Mouse (Mus musculus) lung, postnatal 0 days (tissue): ENCODE measurements at regions not wholly inside any gene's neighbourhood (a gene's known extent, or its start where the extent isn't known, plus 50 kb on each side); places are given as distances from the start of the nearest gene placed in this dataset.

Experiments
- ATAC-seq: fragments of 200-750 bp; cut with Nextera tagmentation; 2 replicates; pipeline ENCODE4 v1.8.0; 2017; ENCODE audit warnings: moderate library complexity
- DNase-seq: peaks from one replicate; pipeline ENCODE4 v3.0.0-alpha.2; 2016; ENCODE audit warnings: low spot score
- H3K27ac ChIP-seq: fragments of 300-500 bp; sonication (generic); 2 replicates; pipeline ENCODE4 v1.5.1; 2014; ENCODE audit warnings: antibody characterized with exemption, mild to moderate bottlenecking, low read length, mixed read lengths
- H3K27me3 ChIP-seq: fragments of 300-500 bp; sonication (generic); replicated peaks from 2 replicates; pipeline ENCODE4 v1.6.1; 2014; ENCODE audit warnings: low read length, mixed read lengths; ENCODE audit not compliant: insufficient read depth
- H3K36me3 ChIP-seq: fragments of 300-500 bp; sonication (generic); 2 replicates; pipeline ENCODE4 v1.6.1; 2014; ENCODE audit warnings: low read length, mixed read lengths; ENCODE audit not compliant: insufficient read depth
- H3K4me1 ChIP-seq: fragments of 300-500 bp; sonication (generic); 2 replicates; pipeline ENCODE4 v1.6.1; 2014; ENCODE audit warnings: antibody characterized with exemption, low read depth, low read length, mixed read lengths; ENCODE audit not compliant: insufficient read depth
- H3K4me2 ChIP-seq: fragments of 300-500 bp; sonication (generic); replicated peaks from 2 replicates; pipeline ENCODE4 v1.6.1; 2014; ENCODE audit warnings: low read depth, mild to moderate bottlenecking, low read length, moderate library complexity, mixed read lengths
- H3K4me3 ChIP-seq: fragments of 300-500 bp; sonication (generic); 2 replicates; pipeline ENCODE4 v1.5.1; 2014; ENCODE audit warnings: low read depth, low read length
- H3K9ac ChIP-seq: fragments of 300-500 bp; sonication (generic); replicated peaks from 2 replicates; pipeline ENCODE4 v1.6.1; 2014; ENCODE audit warnings: low read depth, mild to moderate bottlenecking
- H3K9me3 ChIP-seq: fragments of 300-500 bp; sonication (generic); 2 replicates; pipeline ENCODE4 v1.6.1; 2016; ENCODE audit warnings: low read length, mixed read lengths
- CTCF ChIP-seq: IDR thresholded peaks from 2 replicates; pipeline ENCODE4 v1.5.1; 2016; ENCODE audit warnings: antibody characterized with exemption, mild to moderate bottlenecking
- EP300 ChIP-seq: IDR thresholded peaks from 2 replicates; pipeline ENCODE4 v1.6.1; 2016; ENCODE audit warnings: antibody characterized with exemption, mild to moderate bottlenecking, control low read depth
- WGBS: fragments of 180-500 bp; shearing (Covaris S2); extraction: QIAGEN DNeasy Blood & Tissue Kit; methylation state at CpG from one replicate; pipeline ENCODE4 v1.1.7; 2014; 5-methylcytosine and 5-hydroxymethylcytosine counted together

GRCm38 (mm10) chr13:99737271-99737670, 163.6 kb downstream of the Cartpt start:
- Histone ChIP-seq H3K36me3 (no peaks in the 10 kb centered on the region), H3K9ac (no peak overlapping the region), H3K27me3 (no peaks in the 10 kb centered on the region), H3K27ac (no peak overlapping the region), H3K9me3 (no peaks in the 10 kb centered on the region), H3K4me2 (no peak overlapping the region), H3K4me3 (no peak overlapping the region), H3K4me1 (no peaks in the 10 kb centered on the region)
- ATAC-seq, result no peak
- 74% methylated on average over 3 of the region's 3 CpGs for WGBS
- TF ChIP-seq CTCF, result no peak
- TF ChIP-seq EP300, result no peak
- DNase-seq, result no peak

- no peak overlapping the region for H3K4me2 ChIP-seq
- no peak overlapping the region for H3K9ac ChIP-seq
- no peak overlapping the region for H3K4me3 ChIP-seq
- DNase-seq, result no peak
- H3K9me3 ChIP-seq, result no peaks in the 10 kb centered on the region
- no peaks in the 10 kb centered on the region for H3K27me3 ChIP-seq
- no peaks in the 10 kb centered on the region for H3K36me3 ChIP-seq
- TF ChIP-seq EP300 (no peak), CTCF (no peak)
- no peak overlapping the region for H3K27ac ChIP-seq
- 38% methylated on average over 5 of the region's 5 CpGs for whole genome bisulfite sequencing
- no peaks in the 10 kb centered on the region for H3K4me1 ChIP-seq
- no peak for ATAC-seq
Measured at GRCm38 (mm10) chr13:99729145-99729544, 171.7 kb downstream of the Cartpt start.

- ATAC-seq, result no peak
- WGBS, result 57% methylated on average over 7 of the region's 7 CpGs
Measured at GRCm38 (mm10) chr13:99724245-99724644, 176.6 kb downstream of the Cartpt start.

GRCm38 (mm10) chr13:99723237-99723981, 177.5 kb downstream of the Cartpt start:
- no peak overlapping the region for H3K4me3 ChIP-seq
- H3K4me2 ChIP-seq, result no peak overlapping the region
- ATAC-seq (no peak), DNase-seq (no peak)
- no peak overlapping the region for H3K27ac ChIP-seq
- H3K4me1 ChIP-seq, result no peaks in the 10 kb centered on the region
- H3K9me3 ChIP-seq, result no peaks in the 10 kb centered on the region
- no peaks in the 10 kb centered on the region for H3K36me3 ChIP-seq
- 74% methylated on average over 5 of the region's 5 CpGs for WGBS
- H3K9ac ChIP-seq, result no peak overlapping the region
- TF ChIP-seq EP300 (no peak), CTCF (no peak)
- H3K27me3 ChIP-seq, result no peaks in the 10 kb centered on the region

More at GRCm38 (mm10) chr13:99724245-99724644, 176.6 kb downstream of the Cartpt start:
- no peaks in the 10 kb centered on the region for H3K9me3 ChIP-seq
- H3K27me3 ChIP-seq, result no peaks in the 10 kb centered on the region
- no peak overlapping the region for H3K27ac ChIP-seq
- no peaks in the 10 kb centered on the region for H3K4me1 ChIP-seq
- no peak for DNase-seq
- TF ChIP-seq EP300 (no peak), CTCF (no peak)
- no peak overlapping the region for H3K4me3 ChIP-seq
- H3K4me2 ChIP-seq, result no peak overlapping the region
- H3K9ac ChIP-seq, result no peak overlapping the region
- H3K36me3 ChIP-seq, result no peaks in the 10 kb centered on the region

- DNase-seq (no peak), ATAC-seq (no peak)
- Histone ChIP-seq H3K9ac (no peak overlapping the region), H3K36me3 (no peaks in the 10 kb centered on the region), H3K9me3 (no peaks in the 10 kb centered on the region), H3K4me2 (no peak overlapping the region), H3K4me1 (no peaks in the 10 kb centered on the region), H3K27me3 (no peaks in the 10 kb centered on the region), H3K4me3 (no peak overlapping the region), H3K27ac (no peak overlapping the region)
- 83% methylated on average over 3 of the region's 3 CpGs for WGBS
- no peak for TF ChIP-seq EP300
- no peak for TF ChIP-seq CTCF
Measured at GRCm38 (mm10) chr13:99720566-99720965, 180.3 kb downstream of the Cartpt start.

GRCm38 (mm10) chr13:99696559-99696890, 180.2 kb upstream of the Map1b start:
- 37% methylated on average over 3 of the region's 3 CpGs for WGBS
- no peak overlapping the region for H3K9ac ChIP-seq
- no peaks in the 10 kb centered on the region for H3K4me1 ChIP-seq
- no peak for DNase-seq
- H3K36me3 ChIP-seq, result no peaks in the 10 kb centered on the region
- no peak for TF ChIP-seq CTCF
- no peak for TF ChIP-seq EP300
- no peak for ATAC-seq
- no peak overlapping the region for H3K27ac ChIP-seq
- H3K27me3 ChIP-seq, result no peaks in the 10 kb centered on the region
- H3K9me3 ChIP-seq, result no peaks in the 10 kb centered on the region
- H3K4me2 ChIP-seq, result no peak overlapping the region
- no peak overlapping the region for H3K4me3 ChIP-seq
